In genomic region chr10:31068668-31069223, GRCm38 (mm10) we compare ENCODE assay signal across 27 mouse cellular contexts.
DNase-seq lines count a peak whose midpoint lies in the region; ATAC-seq and TF ChIP-seq lines count a peak whose summit lies in the region.
"Had no signal": no experiment of that assay in that cellular context is flagged by ENCODE, and none has a peak within 500 bp of the region (broad histone marks: within the 10 kb centered on the region; RNA-seq: fewer than 3 reads in every experiment).

No protein-coding gene starts in this region.

- no peak for DNase-seq in heart, postnatal 25 days (ENCODE audit: low spot score)
- DNase-seq in liver, embryonic 13.5 days, result no peak
- DNase-seq in liver, result no peak
- peak; percentile 18 for DNase-seq in stomach, postnatal 0 days (ENCODE audit: low spot score)
- no peak for DNase-seq in layer of hippocampus, adult 11-12 months (ENCODE audit: low spot score)
- DNase-seq: cerebellum, adult 11 months; cerebellum, adult 9-11 months; gastrocnemius, postnatal 10 days; heart, postnatal 14 days; kidney, postnatal 25 days; layer of hippocampus, postnatal 36 days; lung, postnatal 4 days; right cerebral cortex, postnatal 14 days; thymus, postnatal 25 days had no signal

- H3K36me3 ChIP-seq in heart, embryonic 13.5 days, result no peaks in the 10 kb centered on the region
- no peaks in the 10 kb centered on the region for H3K36me3 ChIP-seq in liver, embryonic 13.5 days
- H3K36me3 ChIP-seq in intestine, embryonic 16.5 days (ENCODE audit: control insufficient read depth, insufficient read depth, low read length), result no peaks in the 10 kb centered on the region
- no peaks in the 10 kb centered on the region for H3K36me3 ChIP-seq in stomach, postnatal 0 days (ENCODE audit: control insufficient read depth, insufficient read depth, low read length)
- H3K36me3 ChIP-seq: embryonic facial prominence, embryonic 10.5 days; forebrain, embryonic 15.5 days; limb, embryonic 12.5 days; lung, embryonic 15.5 days; midbrain, embryonic 10.5 days had no signal

- peaks cover 13% of the 10 kb centered on the region for H3K4me1 ChIP-seq in heart, embryonic 13.5 days
- 0 out of 2 replicates have a peak, but pooled peaks cover 3% of the 10 kb centered on the region for H3K4me1 ChIP-seq in liver, embryonic 13.5 days (replicated peaks)
- no peaks in the 10 kb centered on the region for H3K4me1 ChIP-seq in intestine, embryonic 16.5 days (ENCODE audit: control insufficient read depth, insufficient read depth, low read length)
- H3K4me1 ChIP-seq in stomach, postnatal 0 days (replicated peaks; ENCODE audit: control insufficient read depth, insufficient read depth), result no peaks in the 10 kb centered on the region
- H3K4me1 ChIP-seq: embryonic facial prominence, embryonic 10.5 days; forebrain, embryonic 15.5 days; limb, embryonic 12.5 days; lung, embryonic 15.5 days; midbrain, embryonic 10.5 days had no signal

- H3K4me3 ChIP-seq in heart, embryonic 13.5 days, result no peak overlapping the region
- no peak overlapping the region for H3K4me3 ChIP-seq in liver, embryonic 13.5 days (replicated peaks)
- H3K4me3 ChIP-seq in intestine, embryonic 16.5 days (ENCODE audit: low read length), result no peak overlapping the region
- no peak overlapping the region for H3K4me3 ChIP-seq in stomach, postnatal 0 days (ENCODE audit: low read depth, low read length)
- H3K4me3 ChIP-seq: embryonic facial prominence, embryonic 10.5 days; forebrain, embryonic 15.5 days; limb, embryonic 12.5 days; lung, embryonic 15.5 days; midbrain, embryonic 10.5 days; myocyte had no signal

- peak; percentile 70 for ATAC-seq in heart, embryonic 13.5 days (ENCODE audit: extremely low read depth, insufficient number of reproducible peaks, low FRiP score, low TSS enrichment)
- ATAC-seq in liver, embryonic 13.5 days (ENCODE audit: low read depth), result 0 out of 2 replicates have a peak, but pooled peaks have one; percentile 10
- ATAC-seq in intestine, embryonic 16.5 days, result peak; percentile 84
- peak; percentile 38; the same call in 1 of the 2 replicates for ATAC-seq in stomach, postnatal 0 days (ENCODE audit: low FRiP score, low TSS enrichment)
- ATAC-seq: forebrain, embryonic 15.5 days; inflammation-experienced regulatory T-cells, adult 6 months; midbrain, embryonic 16.5 days; Patski had no signal

- no peak overlapping the region for H3K9ac ChIP-seq in heart, embryonic 13.5 days
- H3K9ac ChIP-seq in liver, embryonic 13.5 days, result no peak overlapping the region
- H3K9ac ChIP-seq in intestine, embryonic 16.5 days (ENCODE audit: low read depth, low read length), result no peak overlapping the region
- no peak overlapping the region for H3K9ac ChIP-seq in stomach, postnatal 0 days (ENCODE audit: low read length)
- H3K9ac ChIP-seq: forebrain, embryonic 15.5 days; hindbrain, embryonic 14.5 days; limb, embryonic 12.5 days; liver, embryonic 14.5 days; lung, embryonic 15.5 days had no signal

- H3K4me2 ChIP-seq in heart, embryonic 13.5 days, result no peak overlapping the region
- H3K4me2 ChIP-seq in liver, embryonic 13.5 days, result no peak overlapping the region
- no peak overlapping the region for H3K4me2 ChIP-seq in intestine, embryonic 16.5 days (ENCODE audit: low read depth, low read length)
- H3K4me2 ChIP-seq in stomach, postnatal 0 days (replicated peaks; ENCODE audit: low read depth), result no peak overlapping the region
- H3K4me2 ChIP-seq: forebrain, embryonic 15.5 days; hindbrain, embryonic 14.5 days; limb, embryonic 12.5 days; lung, embryonic 15.5 days had no signal

- H3K27me3 ChIP-seq in heart, embryonic 13.5 days (replicated peaks), result no peaks in the 10 kb centered on the region
- no peaks in the 10 kb centered on the region for H3K27me3 ChIP-seq in liver, embryonic 13.5 days
- H3K27me3 ChIP-seq in intestine, embryonic 16.5 days (replicated peaks; ENCODE audit: control insufficient read depth, insufficient read depth, low read length), result no peaks in the 10 kb centered on the region
- no peaks in the 10 kb centered on the region for H3K27me3 ChIP-seq in stomach, postnatal 0 days (ENCODE audit: control insufficient read depth, insufficient read depth, low read length)
- H3K27me3 ChIP-seq: forebrain, embryonic 15.5 days; limb, embryonic 12.5 days; lung, embryonic 15.5 days had no signal

- peak overlapping the region; percentile 49; the same call in 1 of the 2 replicates for H3K27ac ChIP-seq in heart, embryonic 13.5 days (replicated peaks)
- no peak overlapping the region for H3K27ac ChIP-seq in liver, embryonic 13.5 days
- H3K27ac ChIP-seq in intestine, embryonic 16.5 days (ENCODE audit: low read length), result no peak overlapping the region
- H3K27ac ChIP-seq in stomach, postnatal 0 days (replicated peaks), result no peak overlapping the region
- H3K27ac ChIP-seq: embryonic facial prominence, embryonic 10.5 days; forebrain, embryonic 15.5 days; hindbrain, embryonic 14.5 days; limb, embryonic 12.5 days; liver, embryonic 14.5 days; lung, embryonic 15.5 days; midbrain, embryonic 10.5 days had no signal

- TF ChIP-seq EP300 in stomach, postnatal 0 days (optimal IDR thresholded peaks at IDR 0.05), result no peak

- H3K9me3 ChIP-seq in heart, embryonic 13.5 days, result no peaks in the 10 kb centered on the region
- H3K9me3 ChIP-seq in liver, embryonic 13.5 days (replicated peaks), result no peaks in the 10 kb centered on the region
- H3K9me3 ChIP-seq in intestine, embryonic 16.5 days (ENCODE audit: control insufficient read depth, low read length), result no peaks in the 10 kb centered on the region
- no peaks in the 10 kb centered on the region for H3K9me3 ChIP-seq in stomach, postnatal 0 days (ENCODE audit: control insufficient read depth, low read length)
- H3K9me3 ChIP-seq: embryonic facial prominence, embryonic 10.5 days; forebrain, embryonic 15.5 days; limb, embryonic 12.5 days; lung, embryonic 15.5 days; midbrain, embryonic 10.5 days had no signal

- intact Hi-C loops in heart, postnatal 25 days (cut with DNase I), result no loop called here

- no peak for TF ChIP-seq CTCF in stomach, postnatal 0 days (IDR thresholded peaks at IDR 0.05; ENCODE audit: low read depth)

Comparison
In these comparisons a context has a peak if more than half of its experiments do, and no peak if none do; other contexts are left out.
1. ATAC-seq: peak in every context shown above with its lines; median percentile 84 in intestine, embryonic 16.5 days; 70 in heart, embryonic 13.5 days; 38 in stomach, postnatal 0 days; 10 in liver, embryonic 13.5 days.